12 mouse cellular contexts compared by ENCODE assay signal in the genomic region with DNA sequence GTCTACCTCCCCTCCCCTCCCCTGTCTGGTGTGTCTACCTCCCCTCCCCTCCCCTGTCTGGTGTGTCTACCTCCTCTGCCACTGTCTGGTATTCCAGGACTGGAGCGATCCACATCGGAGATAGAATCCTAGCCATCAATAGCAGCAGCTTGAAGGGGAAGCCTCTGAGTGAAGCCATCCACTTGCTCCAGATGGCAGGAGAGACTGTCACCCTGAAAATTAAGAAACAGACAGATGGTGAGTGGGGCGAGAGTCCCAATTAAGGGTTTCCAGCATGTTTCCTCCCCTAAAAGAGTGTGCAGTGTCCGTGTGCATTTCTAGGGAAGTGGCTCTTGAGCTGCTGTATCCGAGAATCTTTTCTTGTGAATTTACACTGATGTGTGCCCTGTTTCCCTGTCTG.
A peak's percentile ranks its signal among the peaks of the same experiment; 100 is the strongest.
DNase-seq lines count a peak whose midpoint lies in the region; ATAC-seq lines count a peak whose summit lies in the region.
"Had no signal": no experiment of that assay in that cellular context is flagged by ENCODE, and none has a peak within 500 bp of the region (broad histone marks: within the 10 kb centered on the region; RNA-seq: fewer than 3 reads in every experiment).

No protein-coding gene starts in this region.

- no peak overlapping the region for H3K4me2 ChIP-seq in hindbrain, embryonic 16.5 days (ENCODE audit: low read length)
- H3K4me2 ChIP-seq in hindbrain, embryonic 14.5 days (replicated peaks): no peak overlapping the region

- H3K4me3 ChIP-seq in hindbrain, embryonic 16.5 days (ENCODE audit: low read length): no peak overlapping the region
- no peak overlapping the region for H3K4me3 ChIP-seq in hindbrain, embryonic 14.5 days (replicated peaks; ENCODE audit: low read length)
- no peak overlapping the region for H3K4me3 ChIP-seq in limb, embryonic 10.5 days
- H3K4me3 ChIP-seq: myocyte had no signal

- DNase-seq in hindbrain, embryonic 14.5 days (ENCODE audit: low spot score): no peak
- peak; percentile 27 to 30 for DNase-seq in frontal cortex, postnatal 25 days (ENCODE audit: low spot score in 2 of 2)
- DNase-seq in left cerebral cortex, adult 11 months (ENCODE audit: low spot score): peak; percentile 53
- peak; percentile 19 for DNase-seq in right cerebral cortex, postnatal 4 days
- no peak for DNase-seq in adrenal gland, postnatal 25 days
- no peak for DNase-seq in limb, embryonic 10.5 days (ENCODE audit: low spot score)
- DNase-seq: heart, postnatal 14 days; thymus, adult 2 months had no signal

- no peak overlapping the region for H3K27ac ChIP-seq in hindbrain, embryonic 16.5 days (ENCODE audit: low read depth, low read length)
- H3K27ac ChIP-seq in hindbrain, embryonic 14.5 days: no peak overlapping the region
- no peak overlapping the region for H3K27ac ChIP-seq in limb, embryonic 10.5 days
- H3K27ac ChIP-seq: liver, embryonic 14.5 days had no signal

- peaks cover 9% of the 10 kb centered on the region for H3K4me1 ChIP-seq in hindbrain, embryonic 16.5 days (ENCODE audit: control insufficient read depth, insufficient read depth, low read depth, low read length)
- H3K4me1 ChIP-seq in hindbrain, embryonic 14.5 days (replicated peaks; ENCODE audit: control insufficient read depth, insufficient read depth, low read length): 0 out of 2 replicates have a peak, but pooled peaks cover 4% of the 10 kb centered on the region
- H3K4me1 ChIP-seq in limb, embryonic 10.5 days: no peaks in the 10 kb centered on the region; the same call in 1 of the 2 replicates

- no peaks in the 10 kb centered on the region; the same call in 1 of the 2 replicates for H3K36me3 ChIP-seq in hindbrain, embryonic 16.5 days (ENCODE audit: control insufficient read depth, insufficient read depth, low read length)
- peaks cover 11% of the 10 kb centered on the region; the same call in 1 of the 2 replicates for H3K36me3 ChIP-seq in hindbrain, embryonic 14.5 days (replicated peaks; ENCODE audit: control insufficient read depth, insufficient read depth)
- no peaks in the 10 kb centered on the region for H3K36me3 ChIP-seq in limb, embryonic 10.5 days

- H3K27me3 ChIP-seq in hindbrain, embryonic 16.5 days (replicated peaks; ENCODE audit: control insufficient read depth, insufficient read depth, low read length): no peaks in the 10 kb centered on the region
- no peaks in the 10 kb centered on the region for H3K27me3 ChIP-seq in hindbrain, embryonic 14.5 days (ENCODE audit: control insufficient read depth, insufficient read depth, low read length)
- H3K27me3 ChIP-seq in limb, embryonic 10.5 days (ENCODE audit: low read depth, poor library complexity, severe bottlenecking): no peaks in the 10 kb centered on the region

- no peak overlapping the region for H3K9ac ChIP-seq in hindbrain, embryonic 16.5 days (ENCODE audit: low read depth, low read length)
- no peak overlapping the region for H3K9ac ChIP-seq in hindbrain, embryonic 14.5 days
- H3K9ac ChIP-seq: liver, embryonic 14.5 days had no signal

- no peaks in the 10 kb centered on the region for H3K9me3 ChIP-seq in hindbrain, embryonic 16.5 days (ENCODE audit: control insufficient read depth, low read length)
- no peaks in the 10 kb centered on the region for H3K9me3 ChIP-seq in hindbrain, embryonic 14.5 days (ENCODE audit: control insufficient read depth, low read length)
- H3K9me3 ChIP-seq in limb, embryonic 10.5 days (replicated peaks): no peaks in the 10 kb centered on the region

- ATAC-seq in hindbrain, embryonic 16.5 days: peak; percentile 44; the same call in 1 of the 2 replicates
- ATAC-seq in hindbrain, embryonic 14.5 days (ENCODE audit: low FRiP score): no peak
- no peak for ATAC-seq in monocyte, adult 5-6 weeks (replicated peaks; ENCODE audit: insufficient number of reproducible peaks, low FRiP score, low TSS enrichment, poor library complexity, severe bottlenecking)

- 76% methylated on average over 5 of the region's 5 CpGs for WGBS in hindbrain, embryonic 16.5 days
- 86% methylated on average over 5 of the region's 5 CpGs for WGBS in hindbrain, embryonic 14.5 days
- 93% methylated on average over 5 of the region's 5 CpGs for WGBS in limb, embryonic 10.5 days

Comparison
In these comparisons a context has a peak if more than half of its experiments do, and no peak if none do; other contexts are left out.
1. DNase-seq: peak in frontal cortex, postnatal 25 days (2 of 2), left cerebral cortex, adult 11 months (single experiment) and right cerebral cortex, postnatal 4 days (single experiment); none in hindbrain, embryonic 14.5 days (single experiment), adrenal gland, postnatal 25 days (single experiment) and limb, embryonic 10.5 days (single experiment).